Mouse (Mus musculus): Measurements from ENCODE around the gene Col13a1. TPM values are rescaled to one million over a fixed set of nuclear protein-coding genes. Genes with fewer than 3 reads are reported as not detected.

Gene Col13a1
- polyA plus RNA-seq, 1 experiment from 2014 or later: 2.9 TPM

DNA sequence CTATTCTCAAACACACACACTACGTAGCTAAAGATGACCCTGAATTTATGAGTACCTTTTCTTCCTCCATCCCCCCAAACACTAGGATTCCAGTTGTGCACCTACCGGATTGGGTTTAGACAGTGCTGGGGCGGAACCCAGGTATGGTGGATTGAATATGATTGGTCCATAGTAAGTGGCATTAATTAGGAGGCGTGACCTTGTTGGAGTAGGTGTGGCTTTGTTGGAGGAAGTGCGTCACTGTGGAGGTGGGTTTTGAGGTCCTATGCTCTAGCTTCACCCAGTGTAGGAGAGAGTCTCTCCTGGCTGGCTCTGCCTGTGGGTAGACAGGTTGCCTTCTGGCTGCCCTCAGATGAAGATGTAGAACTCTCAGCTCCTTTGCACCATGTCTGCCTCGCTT, 144.6 kb downstream of the Col13a1 start:
- 96% methylated on average over 6 of the region's 6 CpGs for WGBS
- H3K4me1 ChIP-seq: no peaks in the 10 kb centered on the region
- no peaks in the 10 kb centered on the region for H3K36me3 ChIP-seq
- no peak overlapping the region for H3K4me2 ChIP-seq (replicated peaks)
- no peak overlapping the region for H3K27ac ChIP-seq
- no peak overlapping the region for H3K9ac ChIP-seq
- ATAC-seq (ENCODE audit: low FRiP score, low read depth): no peak
- no peaks in the 10 kb centered on the region for H3K9me3 ChIP-seq
- no peaks in the 10 kb centered on the region for H3K27me3 ChIP-seq (replicated peaks)
- H3K4me3 ChIP-seq: no peak overlapping the region

DNA sequence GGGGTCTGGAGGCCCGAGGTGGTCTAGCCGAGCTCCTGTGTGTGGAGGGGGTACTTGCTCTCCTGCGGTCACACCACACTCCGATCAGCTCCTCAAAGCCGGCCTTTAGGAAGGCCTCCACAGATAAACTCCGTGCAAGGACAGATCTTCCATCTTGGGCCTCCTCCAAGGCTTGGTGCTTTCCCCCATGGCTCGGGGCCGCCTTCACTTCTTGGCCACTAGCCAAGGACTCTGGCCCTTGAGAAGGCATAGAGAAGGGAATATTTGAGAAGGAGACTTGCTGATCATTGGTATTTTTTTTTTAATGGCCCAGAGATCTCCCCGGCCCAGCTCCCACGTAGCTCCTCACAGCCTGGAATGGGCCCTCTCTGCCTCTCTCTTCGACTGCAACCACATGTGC, 146.2 kb downstream of the Col13a1 start:
- no peak overlapping the region for H3K9ac ChIP-seq
- H3K4me2 ChIP-seq (replicated peaks): no peak overlapping the region
- 87% methylated on average over 11 of the region's 11 CpGs for WGBS
- H3K27me3 ChIP-seq (replicated peaks): no peaks in the 10 kb centered on the region
- H3K36me3 ChIP-seq: no peaks in the 10 kb centered on the region
- H3K4me3 ChIP-seq: no peak overlapping the region
- ATAC-seq (ENCODE audit: low FRiP score, low read depth): no peak
- H3K4me1 ChIP-seq: no peaks in the 10 kb centered on the region
- H3K9me3 ChIP-seq: no peaks in the 10 kb centered on the region
- no peak overlapping the region for H3K27ac ChIP-seq

DNA sequence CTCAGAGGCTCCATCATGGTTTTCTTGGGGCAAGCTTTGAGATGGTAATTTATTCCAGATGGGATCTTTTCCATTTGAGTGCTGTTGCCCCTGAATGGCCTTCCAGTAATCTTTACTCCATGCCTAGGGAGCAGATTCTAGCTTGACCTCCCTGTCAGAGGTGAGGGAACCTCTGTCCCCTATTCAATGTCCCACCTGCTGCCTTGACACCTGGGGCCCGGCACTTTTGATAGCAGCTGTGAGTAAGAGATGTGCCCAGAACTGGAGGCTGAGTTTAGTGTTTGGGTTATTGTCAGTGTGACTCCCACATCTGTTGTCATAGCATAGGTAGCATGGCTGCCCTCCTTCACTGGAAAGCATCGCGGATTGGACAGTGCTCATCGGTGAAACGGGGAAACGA, 147.2 kb downstream of the Col13a1 start:
- H3K27me3 ChIP-seq (replicated peaks): no peaks in the 10 kb centered on the region
- H3K4me3 ChIP-seq: no peak overlapping the region
- 91% methylated on average over 6 of the region's 6 CpGs for WGBS

DNA sequence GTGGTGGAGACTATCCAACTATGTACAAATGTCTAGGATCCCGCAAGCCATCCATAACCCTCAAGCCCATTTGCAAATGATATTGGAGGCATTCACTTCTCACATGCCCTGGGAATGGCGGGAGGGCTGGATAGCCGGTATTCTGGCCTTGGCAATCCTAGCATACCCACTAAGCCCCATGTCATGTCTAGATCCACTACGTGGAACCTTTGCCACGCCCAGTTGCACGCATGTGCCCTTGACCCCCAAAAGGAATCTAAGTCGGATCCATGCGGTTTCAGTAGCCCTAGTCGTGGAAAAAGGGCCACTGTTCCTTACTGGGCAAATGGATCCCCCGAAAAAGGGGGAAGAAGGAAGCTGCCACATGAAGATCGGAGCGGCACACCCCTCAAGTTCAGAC, 147.7 kb downstream of the Col13a1 start:
- Histone ChIP-seq H3K27me3 (replicated peaks) (no peaks in the 10 kb centered on the region), H3K4me1 (0 out of 2 replicates have a peak, but pooled peaks cover 8% of the 10 kb centered on the region), H3K4me3 (no peak overlapping the region), H3K27ac (no peak overlapping the region), H3K36me3 (no peaks in the 10 kb centered on the region), H3K4me2 (replicated peaks) (no peak overlapping the region), H3K9me3 (no peaks in the 10 kb centered on the region), H3K9ac (no peak overlapping the region)
- ATAC-seq (ENCODE audit: low FRiP score, low read depth): no peak
- WGBS: 75% methylated on average over 12 of the region's 12 CpGs

More for the DNA sequence above, 147.2 kb downstream of the Col13a1 start:
- Histone ChIP-seq H3K9me3 (no peaks in the 10 kb centered on the region), H3K36me3 (no peaks in the 10 kb centered on the region), H3K4me1 (0 out of 2 replicates have a peak, but pooled peaks cover 8% of the 10 kb centered on the region), H3K9ac (no peak overlapping the region), H3K27ac (no peak overlapping the region), H3K4me2 (replicated peaks) (no peak overlapping the region)
- no peak for ATAC-seq (ENCODE audit: low FRiP score, low read depth)

DNA sequence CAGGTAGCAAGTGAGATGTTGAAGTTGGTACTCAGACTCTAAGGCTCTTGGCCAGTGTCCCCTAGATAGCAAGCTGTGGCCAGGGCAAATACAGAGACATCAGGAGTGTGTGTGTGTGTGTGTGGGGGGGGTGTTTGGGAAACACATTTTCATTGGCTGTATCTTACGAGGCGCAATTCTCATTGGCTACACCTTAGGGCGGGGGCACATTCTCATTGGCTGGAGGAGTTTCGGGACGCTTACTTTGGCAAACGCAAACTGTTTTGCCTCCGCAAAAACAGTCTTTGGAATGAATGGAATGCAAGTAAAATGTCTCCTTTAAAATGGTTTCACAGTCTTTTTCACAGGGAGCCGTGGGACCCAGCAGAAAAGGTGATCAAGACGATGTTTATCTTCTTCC, 148.1 kb downstream of the Col13a1 start:
- Histone ChIP-seq H3K4me3 (no peak overlapping the region), H3K9ac (no peak overlapping the region), H3K4me1 (0 out of 2 replicates have a peak, but pooled peaks cover 8% of the 10 kb centered on the region), H3K27ac (no peak overlapping the region), H3K9me3 (no peaks in the 10 kb centered on the region), H3K27me3 (replicated peaks) (no peaks in the 10 kb centered on the region), H3K36me3 (no peaks in the 10 kb centered on the region), H3K4me2 (replicated peaks) (no peak overlapping the region)
- 50% methylated on average over 9 of the region's 9 CpGs for WGBS
- no peak for ATAC-seq (ENCODE audit: low FRiP score, low read depth)

DNA sequence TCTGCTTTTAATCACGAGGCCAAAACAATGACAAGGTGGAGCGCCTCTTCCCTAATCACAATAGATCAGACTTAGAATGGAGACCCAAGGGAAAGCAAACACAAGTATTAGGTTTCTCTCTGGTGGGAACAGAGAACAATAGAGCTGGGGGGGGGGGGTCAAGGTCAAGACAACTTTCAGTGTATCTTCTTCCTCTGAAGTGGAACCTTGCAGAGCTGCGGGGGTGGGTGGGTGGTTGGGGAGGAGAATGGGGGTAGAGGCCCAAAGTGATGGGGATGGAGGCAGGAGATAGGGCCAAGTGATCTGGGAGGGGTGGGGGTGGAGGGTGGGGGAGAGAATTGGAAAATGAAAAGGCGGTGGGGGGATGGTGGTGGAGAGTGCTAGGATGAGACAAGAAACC, 149.9 kb downstream of the Col13a1 start:
- no peaks in the 10 kb centered on the region for H3K36me3 ChIP-seq
- H3K9ac ChIP-seq: no peak overlapping the region
- H3K4me2 ChIP-seq (replicated peaks): no peak overlapping the region
- 57% methylated on average over 4 of the region's 4 CpGs for WGBS
- no peaks in the 10 kb centered on the region for H3K27me3 ChIP-seq (replicated peaks)
- no peak overlapping the region for H3K27ac ChIP-seq
- no peaks in the 10 kb centered on the region for H3K9me3 ChIP-seq
- 0 out of 2 replicates have a peak, but pooled peaks cover 8% of the 10 kb centered on the region for H3K4me1 ChIP-seq
- no peak overlapping the region for H3K4me3 ChIP-seq
- ATAC-seq (ENCODE audit: low FRiP score, low read depth): no peak

DNA sequence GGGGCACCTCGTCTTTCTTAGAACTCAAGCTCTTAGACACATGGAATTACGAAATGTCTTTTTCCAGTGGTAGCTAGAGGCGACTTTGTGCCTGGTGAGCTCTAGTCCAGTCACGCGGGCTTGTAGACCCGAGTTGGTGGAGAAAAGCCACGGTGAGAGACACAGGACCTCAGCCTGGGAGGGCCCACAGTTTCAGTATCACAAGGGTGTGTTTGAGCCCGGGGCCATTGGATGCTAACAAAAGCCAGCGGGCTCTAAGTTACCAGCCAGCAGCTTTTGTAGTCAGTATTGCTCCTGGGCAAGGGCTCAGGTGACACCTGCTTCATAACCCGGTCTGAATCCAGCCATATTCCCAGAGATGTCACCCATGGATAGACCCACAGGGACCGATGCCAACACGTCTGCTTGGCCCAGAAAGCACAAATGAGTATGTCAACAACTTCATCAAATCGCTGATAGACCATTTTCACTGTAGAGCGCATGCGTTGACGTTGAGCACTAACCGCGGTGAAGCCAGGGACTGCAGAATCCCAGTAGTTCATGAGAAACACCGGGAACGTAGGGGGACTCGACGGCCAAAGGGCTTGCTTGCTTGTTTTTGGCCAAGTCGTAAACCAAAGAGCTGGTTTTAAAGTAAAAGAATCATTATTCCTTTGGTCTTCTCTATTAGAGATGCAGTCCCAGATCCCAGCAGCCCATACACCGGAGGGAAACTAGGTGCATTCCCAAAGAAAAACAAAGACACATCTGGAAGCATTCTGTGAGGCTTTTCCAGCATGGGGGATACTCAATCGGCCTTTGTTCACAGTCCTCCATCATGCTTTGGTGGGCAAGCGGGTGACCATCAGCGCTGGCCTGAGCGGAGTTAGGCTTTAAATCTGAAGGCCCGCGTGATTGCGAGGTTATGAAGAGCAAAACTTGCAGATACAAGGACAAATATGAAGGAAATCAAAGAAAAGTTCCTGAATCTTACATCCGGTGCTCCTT, 150.7 kb downstream of the Col13a1 start:
- H3K4me3 ChIP-seq: no peak overlapping the region
- no peak overlapping the region for H3K9ac ChIP-seq
- H3K27me3 ChIP-seq (replicated peaks): no peaks in the 10 kb centered on the region
- H3K36me3 ChIP-seq: no peaks in the 10 kb centered on the region
- WGBS: 87% methylated on average over 32 of the region's 32 CpGs
- ATAC-seq (ENCODE audit: low FRiP score, low read depth): no peak
- H3K9me3 ChIP-seq: no peaks in the 10 kb centered on the region
- H3K4me2 ChIP-seq (replicated peaks): no peak overlapping the region
- H3K4me1 ChIP-seq: peaks cover 14% of the 10 kb centered on the region
- no peak overlapping the region for H3K27ac ChIP-seq

DNA sequence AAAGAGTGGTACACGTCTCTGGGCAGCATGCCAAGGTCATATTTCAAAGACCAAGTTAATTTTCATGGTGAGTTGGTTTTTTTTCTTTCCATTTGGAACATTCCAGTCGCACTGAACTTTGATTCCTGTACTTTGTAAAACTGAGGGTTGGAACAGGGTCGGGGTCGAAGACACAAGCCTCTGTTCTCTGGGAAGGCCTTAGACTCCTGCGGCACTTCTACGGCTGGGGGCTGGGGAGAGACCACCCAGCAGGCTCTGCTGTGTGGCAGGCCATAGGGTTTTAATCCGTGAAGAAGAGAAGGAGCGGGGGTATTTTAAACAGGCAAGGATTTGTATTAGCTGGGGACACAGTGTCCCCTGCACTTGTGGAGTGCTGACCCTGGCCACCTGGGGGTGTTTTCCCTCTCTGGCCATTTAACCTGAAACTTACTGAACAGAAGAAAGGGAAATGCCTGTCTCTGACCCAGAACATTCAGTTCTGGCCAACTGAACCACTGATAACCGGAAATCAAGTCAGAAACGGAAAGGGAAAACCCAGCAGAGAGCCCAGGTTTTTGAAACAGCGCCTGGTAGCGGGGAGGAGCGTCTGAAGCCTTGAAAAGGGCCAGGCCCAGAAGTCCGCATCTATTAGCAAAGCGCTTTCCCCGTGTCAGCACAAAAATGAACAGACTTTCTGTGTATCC, 152.0 kb downstream of the Col13a1 start:
- Histone ChIP-seq H3K27ac (no peak overlapping the region), H3K9me3 (no peaks in the 10 kb centered on the region), H3K4me2 (replicated peaks) (no peak overlapping the region), H3K4me1 (peaks cover 20% of the 10 kb centered on the region), H3K36me3 (no peaks in the 10 kb centered on the region), H3K4me3 (no peak overlapping the region), H3K27me3 (replicated peaks) (no peaks in the 10 kb centered on the region), H3K9ac (no peak overlapping the region)
- 38% methylated on average over 16 of the region's 16 CpGs for WGBS
- no peak for ATAC-seq (ENCODE audit: low FRiP score, low read depth)

DNA sequence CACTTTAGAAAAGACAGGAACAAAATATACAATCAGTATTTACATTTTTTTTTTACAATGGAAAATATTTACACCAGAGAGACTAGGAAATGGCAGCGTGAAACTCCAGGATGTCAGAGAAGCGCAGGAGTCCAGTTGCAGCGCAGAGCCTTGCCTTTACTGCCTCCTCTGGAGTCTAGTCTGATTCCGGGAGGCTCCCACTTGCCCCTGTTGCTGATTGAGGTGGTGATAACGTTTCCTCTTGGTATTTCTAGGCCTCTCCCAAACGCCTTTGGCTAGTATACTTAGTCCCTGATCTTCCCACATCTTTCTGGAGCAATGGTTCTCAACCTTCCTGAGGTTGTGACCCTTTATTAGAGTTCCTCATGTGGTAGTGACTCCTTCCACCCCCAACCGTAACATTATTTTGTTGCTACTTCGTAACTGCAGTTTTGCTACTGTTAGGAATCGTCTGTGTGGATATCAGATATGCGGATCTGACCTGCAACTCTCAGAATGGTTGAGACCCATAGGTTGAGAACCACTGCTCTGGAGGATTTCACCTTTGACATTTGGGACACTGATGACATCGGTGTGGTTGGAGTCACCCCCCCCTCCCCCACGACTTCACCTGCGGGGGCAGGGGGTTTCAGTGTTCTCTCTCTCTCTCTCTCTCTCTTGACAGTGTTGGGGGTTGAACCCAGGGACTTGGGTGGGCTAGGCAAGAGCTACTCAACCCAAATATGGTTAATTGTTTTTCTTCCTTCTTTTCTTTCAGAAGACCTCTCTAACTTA, 152.7 kb downstream of the Col13a1 start:
- Histone ChIP-seq H3K4me3 (no peak overlapping the region), H3K4me2 (replicated peaks) (no peak overlapping the region), H3K27ac (no peak overlapping the region), H3K36me3 (no peaks in the 10 kb centered on the region), H3K4me1 (peaks cover 20% of the 10 kb centered on the region), H3K27me3 (replicated peaks) (no peaks in the 10 kb centered on the region), H3K9me3 (no peaks in the 10 kb centered on the region), H3K9ac (no peak overlapping the region)
- 72% methylated on average over 13 of the region's 13 CpGs for WGBS
- ATAC-seq (ENCODE audit: low FRiP score, low read depth): no peak

DNA sequence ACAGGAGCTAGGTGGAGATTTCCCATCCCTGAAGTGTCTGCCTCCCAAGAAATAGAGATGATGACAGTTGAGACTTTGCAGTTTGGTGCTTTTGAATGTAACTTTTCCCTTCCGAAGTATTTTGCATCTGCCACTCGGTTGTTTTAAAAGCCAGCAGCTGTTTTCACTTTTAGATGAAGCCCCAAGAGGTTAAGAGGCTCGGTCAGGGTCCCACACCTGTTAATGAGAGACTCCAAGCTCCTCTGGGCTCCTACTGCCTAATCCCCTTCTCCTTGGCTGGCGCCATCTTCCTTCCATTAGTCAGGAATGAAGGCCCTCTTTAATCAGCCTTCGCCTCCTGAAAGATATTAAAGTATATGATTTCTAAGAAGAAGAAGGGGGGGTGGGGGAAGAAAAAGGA, 153.4 kb downstream of the Col13a1 start:
- Histone ChIP-seq H3K9ac (no peak overlapping the region), H3K4me3 (no peak overlapping the region)

DNA sequence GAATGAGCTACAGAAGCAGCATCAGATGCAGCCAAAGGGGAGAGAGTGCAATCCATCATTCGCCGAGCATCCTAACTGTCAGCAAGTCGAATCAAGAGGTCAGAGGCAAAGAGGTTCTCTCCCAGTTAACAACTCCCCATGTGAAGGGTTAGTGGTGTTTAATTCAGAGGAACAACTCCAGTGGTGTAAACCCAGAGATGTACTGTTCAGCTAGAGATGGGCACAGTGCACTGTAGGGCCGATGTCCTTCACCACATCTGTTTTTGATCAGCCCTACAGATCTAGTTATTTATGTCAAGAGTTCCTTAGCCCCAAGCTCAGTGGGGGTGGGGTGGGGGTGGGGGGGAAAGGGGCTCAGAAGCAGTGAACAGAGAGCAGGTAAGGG, 155.2 kb downstream of the Col13a1 start:
- Histone ChIP-seq H3K36me3 (no peaks in the 10 kb centered on the region), H3K9me3 (no peaks in the 10 kb centered on the region), H3K4me1 (peaks cover 20% of the 10 kb centered on the region), H3K9ac (no peak overlapping the region), H3K4me2 (replicated peaks) (no peak overlapping the region), H3K27me3 (replicated peaks) (no peaks in the 10 kb centered on the region), H3K27ac (no peak overlapping the region), H3K4me3 (no peak overlapping the region)
- ATAC-seq (ENCODE audit: low FRiP score, low read depth): no peak
- 53% methylated on average over 4 of the region's 4 CpGs for WGBS

More for the DNA sequence above, 153.4 kb downstream of the Col13a1 start:
- ATAC-seq (ENCODE audit: low FRiP score, low read depth): no peak
- Histone ChIP-seq H3K27ac (no peak overlapping the region), H3K36me3 (no peaks in the 10 kb centered on the region), H3K27me3 (replicated peaks) (no peaks in the 10 kb centered on the region), H3K4me2 (replicated peaks) (no peak overlapping the region), H3K4me1 (peaks cover 20% of the 10 kb centered on the region), H3K9me3 (no peaks in the 10 kb centered on the region)
- 66% methylated on average over 5 of the region's 5 CpGs for WGBS
